Comparison of ENCODE assay signal across 7 mouse cellular contexts in genomic region chr7:135668852-135669739, GRCm38 (mm10). TPM values are rescaled to one million over a fixed set of nuclear protein-coding genes. Genes with fewer than 3 reads are reported as not detected.
DNase-seq lines count a peak whose midpoint lies in the region; ATAC-seq lines count a peak whose summit lies in the region.

No protein-coding gene starts in this region.

- H3K4me3 ChIP-seq in lung, embryonic 16.5 days (ENCODE audit: low read length): no peak overlapping the region

- H3K36me3 ChIP-seq in lung, embryonic 16.5 days (ENCODE audit: control insufficient read depth, insufficient read depth, low read length): no peaks in the 10 kb centered on the region

- intact Hi-C loops in heart, postnatal 10 days (cut with DNase I): no loop called here

- no peaks in the 10 kb centered on the region for H3K27me3 ChIP-seq in lung, embryonic 16.5 days (ENCODE audit: control insufficient read depth, insufficient read depth, low read depth, low read length)

- DNase-seq in ES-CJ7 (ENCODE audit: low read depth, low spot score): peak; percentile 79
- DNase-seq in embryo, embryonic 11.5 days (ENCODE audit: low read depth, low spot score): peak; percentile 57
- DNase-seq in heart, postnatal 10 days: peak; percentile 64 to 81
- peak; percentile 46 to 78 for DNase-seq in kidney, postnatal 36 days
- peak; percentile 40 for DNase-seq in right cerebral cortex, adult 18-20 months

- no peak overlapping the region for H3K4me2 ChIP-seq in lung, embryonic 16.5 days (ENCODE audit: low read depth, low read length)

- H3K9ac ChIP-seq in lung, embryonic 16.5 days (ENCODE audit: low read length): no peak overlapping the region

- H3K9me3 ChIP-seq in lung, embryonic 16.5 days (ENCODE audit: control insufficient read depth, low read length): no peaks in the 10 kb centered on the region

- WGBS in lung, embryonic 16.5 days: 40% methylated on average over 16 of the region's 16 CpGs

- peak; percentile 70 for ATAC-seq in activated CD4-positive, CD25-positive, alpha-beta regulatory T cell, adult 4 months
- ATAC-seq in lung, embryonic 16.5 days (ENCODE audit: low read depth): peak; percentile 15; the same call in 1 of the 2 replicates

- no peak overlapping the region for H3K27ac ChIP-seq in lung, embryonic 16.5 days (ENCODE audit: low read length)

- H3K4me1 ChIP-seq in lung, embryonic 16.5 days (replicated peaks; ENCODE audit: control insufficient read depth, insufficient read depth, low read length): no peaks in the 10 kb centered on the region

RNA-seq across cellular contexts. Expression of gene Mki67, which starts 47.1 kb away (rescaled TPM):
- 10 to 100 TPM; 23.3 to 30.0 TPM for polyA plus RNA-seq in activated CD4-positive, CD25-positive, alpha-beta regulatory T cell, adult 4 months (2017; shearing (Covaris generic))
- total RNA-seq in heart, postnatal 10 days (2021): 10 to 100 TPM; 33.3 to 39.2 TPM
- 43.7 and 44.3 TPM in 2 replicates for polyA plus RNA-seq in lung, embryonic 16.5 days (2015; fragmentation: Nextera tagmentation; extraction: Ambion mirVana)
